Comparison of ENCODE assay signal across 11 mouse cellular contexts in genomic region chr6:22443573-22443972, GRCm38 (mm10).
A peak's percentile ranks its signal among the peaks of the same experiment; 100 is the strongest.
DNase-seq lines count a peak whose midpoint lies in the region; ATAC-seq lines count a peak whose summit lies in the region.
"Had no signal": no experiment of that assay in that cellular context is flagged by ENCODE, and none has a peak within 500 bp of the region (broad histone marks: within the 10 kb centered on the region; RNA-seq: fewer than 3 reads in every experiment).

No protein-coding gene starts in this region.

- H3K27me3 ChIP-seq in forebrain, embryonic 11.5 days (ENCODE audit: control insufficient read depth, insufficient read depth, low read length) = no peaks in the 10 kb centered on the region
- no peaks in the 10 kb centered on the region for H3K27me3 ChIP-seq in forebrain, embryonic 12.5 days
- no peaks in the 10 kb centered on the region for H3K27me3 ChIP-seq in lung, embryonic 15.5 days
- no peaks in the 10 kb centered on the region for H3K27me3 ChIP-seq in intestine, embryonic 16.5 days (replicated peaks; ENCODE audit: control insufficient read depth, insufficient read depth, low read length)
- H3K27me3 ChIP-seq: limb, embryonic 13.5 days had no signal

- H3K4me2 ChIP-seq in forebrain, embryonic 11.5 days (ENCODE audit: low read depth, low read length, severe bottlenecking) = no peak overlapping the region
- no peak overlapping the region for H3K4me2 ChIP-seq in forebrain, embryonic 12.5 days
- H3K4me2 ChIP-seq in lung, embryonic 15.5 days = no peak overlapping the region
- no peak overlapping the region for H3K4me2 ChIP-seq in intestine, embryonic 16.5 days (ENCODE audit: low read depth, low read length)
- H3K4me2 ChIP-seq: limb, embryonic 13.5 days had no signal

- no peak overlapping the region for H3K4me3 ChIP-seq in forebrain, embryonic 11.5 days (ENCODE audit: low read depth, low read length)
- no peak overlapping the region for H3K4me3 ChIP-seq in forebrain, embryonic 12.5 days (replicated peaks)
- H3K4me3 ChIP-seq in lung, embryonic 15.5 days = no peak overlapping the region
- no peak overlapping the region for H3K4me3 ChIP-seq in intestine, embryonic 16.5 days (ENCODE audit: low read length)
- H3K4me3 ChIP-seq: limb, embryonic 13.5 days had no signal

- 46% methylated on average over 8 of the region's 8 CpGs for WGBS in forebrain, embryonic 11.5 days
- WGBS in forebrain, embryonic 12.5 days = 37% methylated on average over 8 of the region's 8 CpGs
- WGBS in lung, embryonic 15.5 days = 22% methylated on average over 8 of the region's 8 CpGs
- WGBS in intestine, embryonic 16.5 days = 31% methylated on average over 8 of the region's 8 CpGs

- H3K4me1 ChIP-seq in forebrain, embryonic 11.5 days (replicated peaks; ENCODE audit: control insufficient read depth, insufficient read depth, low read length) = no peaks in the 10 kb centered on the region
- no peaks in the 10 kb centered on the region for H3K4me1 ChIP-seq in forebrain, embryonic 12.5 days
- peaks cover 9% of the 10 kb centered on the region for H3K4me1 ChIP-seq in lung, embryonic 15.5 days
- peaks cover 4% of the 10 kb centered on the region; the same call in 1 of the 2 replicates for H3K4me1 ChIP-seq in intestine, embryonic 16.5 days (ENCODE audit: control insufficient read depth, insufficient read depth, low read length)

- 0 out of 2 replicates have a peak, but pooled peaks have one; percentile 44 for ATAC-seq in forebrain, embryonic 11.5 days (replicated peaks; ENCODE audit: low FRiP score)
- ATAC-seq in forebrain, embryonic 12.5 days (ENCODE audit: low FRiP score) = no peak
- ATAC-seq in lung, embryonic 15.5 days (ENCODE audit: borderline replicate concordance, extremely low read depth, low FRiP score, low TSS enrichment) = peak; percentile 67; the same call in 1 of the 2 replicates
- peak; percentile 66 for ATAC-seq in intestine, embryonic 16.5 days

- H3K9ac ChIP-seq in forebrain, embryonic 11.5 days (ENCODE audit: low read length) = no peak overlapping the region
- no peak overlapping the region for H3K9ac ChIP-seq in forebrain, embryonic 12.5 days
- H3K9ac ChIP-seq in lung, embryonic 15.5 days = no peak overlapping the region
- H3K9ac ChIP-seq in intestine, embryonic 16.5 days (ENCODE audit: low read depth, low read length) = no peak overlapping the region
- H3K9ac ChIP-seq: limb, embryonic 13.5 days had no signal

- no peak overlapping the region for H3K27ac ChIP-seq in forebrain, embryonic 11.5 days (ENCODE audit: low read depth, low read length)
- H3K27ac ChIP-seq in forebrain, embryonic 12.5 days = no peak overlapping the region
- peak overlapping the region; percentile 64 for H3K27ac ChIP-seq in lung, embryonic 15.5 days
- peak overlapping the region; percentile 8; the same call in 1 of the 2 replicates for H3K27ac ChIP-seq in intestine, embryonic 16.5 days (ENCODE audit: low read length)
- H3K27ac ChIP-seq: limb, embryonic 13.5 days had no signal

- H3K36me3 ChIP-seq in forebrain, embryonic 11.5 days (ENCODE audit: control insufficient read depth, insufficient read depth, low read length) = no peaks in the 10 kb centered on the region
- no peaks in the 10 kb centered on the region for H3K36me3 ChIP-seq in forebrain, embryonic 12.5 days (replicated peaks)
- no peaks in the 10 kb centered on the region for H3K36me3 ChIP-seq in lung, embryonic 15.5 days
- H3K36me3 ChIP-seq in intestine, embryonic 16.5 days (ENCODE audit: control insufficient read depth, insufficient read depth, low read length) = no peaks in the 10 kb centered on the region
- H3K36me3 ChIP-seq: limb, embryonic 13.5 days had no signal

- H3K9me3 ChIP-seq in forebrain, embryonic 11.5 days (ENCODE audit: control insufficient read depth, low read length) = no peaks in the 10 kb centered on the region
- H3K9me3 ChIP-seq in forebrain, embryonic 12.5 days = no peaks in the 10 kb centered on the region
- H3K9me3 ChIP-seq in lung, embryonic 15.5 days = no peaks in the 10 kb centered on the region
- H3K9me3 ChIP-seq in intestine, embryonic 16.5 days (ENCODE audit: control insufficient read depth, low read length) = no peaks in the 10 kb centered on the region
- H3K9me3 ChIP-seq: limb, embryonic 13.5 days had no signal

- DNase-seq in forebrain, embryonic 11.5 days (ENCODE audit: low spot score) = no peak
- no peak for DNase-seq in lung, postnatal 14 days
- DNase-seq in embryo, embryonic 11 days = peak; percentile 23
- DNase-seq in thymus, postnatal 25 days = no peak
- DNase-seq in gastrocnemius, postnatal 10 days = no peak
- DNase-seq: adrenal gland, adult 2 months; right cerebral cortex, postnatal 14 days had no signal

Comparison
In these comparisons a context has a peak if more than half of its experiments do, and no peak if none do; other contexts are left out.
1. H3K27ac ChIP-seq: peak in lung, embryonic 15.5 days (single experiment) and intestine, embryonic 16.5 days (single experiment); none in forebrain, embryonic 11.5 days (single experiment) and forebrain, embryonic 12.5 days (single experiment).